Mouse (Mus musculus) retina, embryonic 14.5 days (tissue): ENCODE results near the gene Gsc2.
"Not testable (repeated sequence)": the region's sequence is repeated elsewhere in the genome, so short reads cannot be mapped to it uniquely, and the experiment has no call there.

Source experiments
- DNase-seq: peaks from one replicate; pipeline ENCODE4 v3.0.0-alpha.2; 2015; ENCODE audit warnings: low spot score

Gsc2 gene

DNA sequence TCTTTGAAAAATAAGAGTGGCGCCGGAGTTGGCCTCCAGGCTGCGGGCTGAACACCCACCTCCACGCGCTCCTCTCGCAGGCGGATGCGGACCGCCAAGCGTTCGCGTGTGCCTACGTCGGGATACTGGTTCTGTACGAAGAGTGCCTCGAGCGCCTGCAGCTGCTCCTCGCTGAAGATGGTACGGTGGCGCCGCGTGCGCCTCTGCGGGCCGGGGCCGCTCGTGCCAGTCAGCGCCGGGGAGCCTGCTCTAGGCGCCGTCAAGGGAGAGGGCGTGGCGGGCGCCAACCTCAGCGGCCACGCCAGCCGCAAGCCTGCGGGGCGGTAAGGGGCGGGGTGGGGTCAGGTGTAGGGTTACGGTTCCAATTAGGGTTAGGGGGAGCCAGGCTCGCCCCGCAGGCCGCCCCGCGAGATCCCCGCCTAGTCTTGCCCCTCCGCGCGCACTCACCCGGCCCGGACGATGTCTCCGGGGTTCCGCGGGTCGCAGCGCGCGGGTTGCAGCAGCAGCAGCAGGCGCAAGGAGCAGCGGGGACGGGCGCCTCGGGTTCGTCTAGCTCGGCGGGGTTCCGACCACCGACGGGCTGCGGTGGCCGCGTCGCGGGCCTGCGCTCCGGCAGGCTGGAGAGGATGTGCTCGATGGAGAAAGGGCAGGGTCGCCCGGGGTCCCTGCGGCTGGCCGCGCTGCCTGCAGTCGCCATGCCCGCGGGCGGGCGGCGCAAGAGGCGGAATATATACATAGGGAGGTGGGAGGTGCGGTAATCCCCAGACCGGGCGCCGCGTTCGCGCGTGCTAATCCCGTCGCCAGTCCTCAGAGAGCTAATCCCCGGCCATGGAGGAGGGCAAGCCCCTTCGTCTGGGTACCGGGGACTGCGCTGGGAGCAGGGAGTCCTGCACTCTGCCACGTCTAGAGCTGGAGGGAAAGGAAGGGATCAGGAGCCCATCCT lies at the start of gene Gsc2:
TSS of gene Gsc2 (minus strand) at position 753 of the 943 bp plus-strand sequence.
- DNase-seq: peak; percentile 43

DNA sequence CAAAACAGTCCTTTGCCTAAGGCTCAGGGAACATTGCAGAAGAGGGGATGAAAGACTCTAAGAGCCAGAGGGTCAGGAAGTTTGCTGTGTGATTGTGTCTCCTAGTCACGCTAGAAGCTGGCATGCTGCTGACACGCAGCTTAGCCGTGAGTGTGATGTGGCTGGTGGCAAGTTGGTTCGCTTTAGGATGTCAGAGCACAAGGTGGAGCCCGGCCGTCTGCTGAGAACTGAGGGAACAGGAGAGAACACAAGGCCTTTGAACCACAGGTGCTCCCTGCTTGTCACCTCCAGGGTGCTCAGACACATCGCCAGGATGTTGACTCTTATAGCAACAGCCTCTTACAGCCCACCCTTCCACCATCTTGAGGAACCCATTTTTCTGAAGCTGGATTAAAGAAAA lies 47.2 kb upstream of the Gsc2 start:
- DNase-seq: no peak

DNA sequence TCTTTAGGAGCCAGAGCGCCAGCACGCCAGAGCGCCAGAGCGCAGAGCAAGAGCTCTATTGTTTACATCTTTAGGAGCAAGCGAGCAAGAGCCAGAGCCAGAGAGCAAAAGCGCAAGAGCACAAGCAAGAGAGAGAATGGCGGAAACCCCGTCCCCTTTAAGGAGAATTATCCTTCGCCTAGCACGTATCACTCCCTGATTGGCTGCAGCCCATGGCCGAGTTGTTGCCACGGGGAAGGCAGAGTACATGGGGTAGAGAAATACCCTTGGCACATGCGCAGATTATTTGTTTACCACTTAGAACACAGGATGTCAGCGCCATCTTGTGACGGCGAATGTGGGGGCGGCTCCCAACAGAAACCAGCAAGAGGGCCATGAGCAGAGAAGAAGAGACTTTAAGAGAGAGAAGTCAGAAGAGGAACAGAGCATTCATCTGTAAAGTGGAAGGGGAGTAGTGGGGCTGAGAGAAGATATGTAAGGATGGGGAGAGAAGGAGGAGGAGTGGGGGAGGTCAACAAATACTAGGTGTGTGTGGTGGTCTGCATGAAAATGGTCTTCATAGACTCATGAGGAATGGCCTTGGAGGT lies 41.3 kb upstream of the Gsc2 start:
- not testable (repeated sequence) for DNase-seq

DNA sequence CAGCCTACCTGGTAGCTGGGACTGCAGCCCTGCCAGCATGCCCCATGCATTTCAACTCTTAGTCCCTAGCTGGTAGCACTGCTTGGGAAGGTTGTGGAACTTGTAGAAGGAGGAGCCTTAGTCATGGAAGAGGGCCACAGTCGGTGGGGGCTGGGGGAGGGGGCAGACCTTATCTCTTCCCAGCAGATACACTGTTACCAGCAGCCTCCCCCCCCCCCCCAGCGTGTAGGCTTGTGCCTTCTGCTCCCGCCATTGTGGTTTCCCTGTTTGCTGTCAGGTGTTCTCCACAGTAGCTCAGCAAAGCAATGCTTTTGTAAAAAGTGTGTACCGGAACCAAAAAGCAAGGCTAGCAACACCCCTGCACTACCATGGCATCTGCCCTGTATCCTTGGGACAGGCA lies 36.8 kb upstream of the Gsc2 start:
- DNase-seq: no peak

DNA sequence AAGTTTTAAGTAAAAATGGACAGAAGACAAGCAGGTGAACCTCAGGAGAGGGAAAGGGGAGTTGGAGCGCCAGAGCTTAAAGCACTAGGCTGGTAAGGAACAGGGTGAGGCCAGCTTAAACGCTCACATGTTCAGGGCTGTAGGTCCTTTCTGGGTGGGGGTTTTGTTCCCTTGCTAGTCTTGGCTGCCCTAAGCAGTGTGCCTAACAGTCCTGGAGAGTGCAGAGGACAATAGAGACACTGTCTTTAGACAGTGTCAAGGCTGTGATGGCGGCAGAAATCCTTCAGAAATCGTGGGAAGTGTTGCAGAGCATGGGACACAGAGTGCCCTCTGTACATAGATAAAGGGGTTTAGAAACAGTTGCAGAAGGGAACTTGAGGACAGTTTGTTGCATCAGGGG lies 35.2 kb upstream of the Gsc2 start:
- peak; percentile 21 for DNase-seq

DNA sequence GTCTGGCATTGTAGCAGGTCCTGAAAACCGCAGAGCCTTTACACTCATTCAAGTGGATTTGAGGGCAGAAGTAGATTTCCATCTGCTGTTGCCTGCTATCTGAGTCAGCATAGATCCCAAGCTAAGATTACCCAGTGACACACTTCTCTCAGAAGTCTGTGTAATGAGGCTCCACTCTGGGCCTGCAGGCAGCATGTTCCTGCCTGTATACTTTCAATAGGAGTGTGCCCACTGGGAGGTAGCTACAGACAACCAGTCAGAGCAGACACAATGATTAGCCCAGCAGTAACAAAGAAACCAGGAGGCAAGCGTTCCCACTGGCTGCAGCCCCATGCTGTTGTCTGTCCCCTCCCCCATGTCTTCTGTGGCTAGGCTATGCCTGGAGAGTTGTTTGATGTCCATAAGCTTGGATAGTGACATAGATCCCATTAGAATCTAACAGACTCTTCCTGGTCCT lies 34.6 kb upstream of the Gsc2 start:
- peak; percentile 78 for DNase-seq

DNA sequence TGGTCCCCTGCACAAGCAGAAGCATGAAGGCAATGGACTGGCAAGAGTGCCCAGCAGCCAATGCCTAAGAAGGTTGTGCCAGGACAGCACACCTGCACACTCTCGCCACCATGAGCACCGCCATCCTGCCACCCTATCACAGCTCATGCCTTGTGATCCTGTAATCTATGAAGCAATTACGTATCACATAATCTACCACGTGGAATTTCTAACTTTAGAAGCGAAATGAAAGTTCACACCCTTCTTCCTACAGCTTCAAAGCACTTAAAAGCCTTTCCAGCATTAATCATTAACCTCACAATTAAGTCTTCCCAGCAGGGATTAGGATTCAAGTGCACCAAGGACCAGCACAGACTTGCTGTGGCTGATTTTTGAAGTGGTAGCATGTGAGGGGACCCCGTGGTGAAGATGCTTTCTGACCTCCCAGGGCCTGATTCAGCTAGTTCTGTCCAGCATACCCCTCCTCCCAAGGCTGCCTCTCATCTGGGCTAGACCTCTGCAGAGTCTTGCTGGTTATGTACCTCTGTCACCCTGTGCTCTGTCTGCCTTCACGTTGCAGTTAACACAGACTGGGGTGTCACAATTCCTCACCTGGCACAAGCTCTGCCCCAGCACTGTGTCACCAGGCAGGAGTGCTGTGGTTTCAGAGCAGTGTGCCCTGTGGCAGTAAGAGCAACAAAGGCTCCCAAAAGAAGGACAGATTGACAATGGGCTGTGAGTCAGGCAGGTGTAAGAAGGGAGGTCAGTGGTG lies 30.4 kb upstream of the Gsc2 start:
- no peak for DNase-seq

DNA sequence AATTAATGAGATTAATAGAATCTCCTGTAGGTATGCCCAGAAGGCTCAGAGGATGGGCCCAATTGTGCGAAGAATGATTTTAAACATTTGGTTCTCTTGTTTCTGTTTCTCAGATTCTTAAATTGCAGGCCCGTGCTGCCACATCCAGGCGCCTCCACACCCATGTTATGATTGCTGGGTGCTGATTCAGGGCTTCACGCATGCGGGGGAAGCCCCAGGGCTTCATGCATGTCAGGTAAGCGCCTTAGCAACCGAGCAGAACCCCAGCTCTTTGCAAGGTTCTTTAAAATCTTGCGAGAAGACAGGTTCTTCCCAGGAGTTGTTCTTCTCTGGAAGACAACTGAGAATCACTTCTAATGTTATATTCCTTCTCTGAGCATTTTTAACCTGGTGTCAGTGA lies 28.6 kb upstream of the Gsc2 start:
- DNase-seq: no peak

DNA sequence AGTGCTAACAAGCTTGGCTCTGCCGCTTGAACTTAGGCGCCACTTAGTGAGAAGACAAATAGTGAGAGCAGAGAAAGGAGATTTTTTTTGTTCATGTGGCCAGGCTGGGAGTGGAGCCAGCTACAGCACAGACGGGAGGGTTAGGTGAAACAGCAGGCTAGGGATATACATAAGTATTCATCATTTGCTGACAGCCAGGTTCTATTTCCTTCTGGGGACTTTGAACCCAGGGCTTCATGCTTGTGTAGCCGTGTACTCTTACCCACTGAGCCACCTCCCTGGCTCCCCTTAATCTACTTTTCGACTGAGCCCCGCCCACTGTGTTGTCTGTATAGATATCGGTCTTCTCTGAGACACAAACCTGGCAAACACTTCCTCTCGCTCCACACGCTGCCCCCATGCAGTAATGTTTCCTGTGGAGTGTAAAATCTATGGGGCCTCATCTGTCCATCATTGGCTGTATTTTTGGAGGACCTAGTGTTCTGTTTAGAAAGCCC lies 24.4 kb upstream of the Gsc2 start:
- no peak for DNase-seq

DNA sequence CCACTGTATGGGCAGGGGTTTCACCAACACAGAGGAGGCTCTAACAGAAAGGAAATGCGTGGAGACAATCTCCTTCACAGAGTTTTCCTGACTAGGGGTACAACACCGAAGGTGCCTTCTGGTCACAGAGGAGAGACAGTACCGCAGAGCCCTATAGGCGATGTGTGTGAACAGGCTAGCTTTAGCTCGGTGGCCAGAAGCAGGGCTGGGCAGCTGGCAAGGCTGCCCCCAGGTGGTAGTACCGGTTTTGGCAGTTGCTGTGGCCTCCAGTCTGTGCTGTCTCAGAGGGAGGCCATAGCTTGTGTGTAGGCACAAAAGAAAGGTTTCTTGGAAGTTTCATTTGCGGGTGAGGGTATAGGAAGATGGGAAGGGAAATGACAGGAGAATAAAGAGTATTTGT lies 24.0 kb upstream of the Gsc2 start:
- peak; percentile 84 for DNase-seq

DNA sequence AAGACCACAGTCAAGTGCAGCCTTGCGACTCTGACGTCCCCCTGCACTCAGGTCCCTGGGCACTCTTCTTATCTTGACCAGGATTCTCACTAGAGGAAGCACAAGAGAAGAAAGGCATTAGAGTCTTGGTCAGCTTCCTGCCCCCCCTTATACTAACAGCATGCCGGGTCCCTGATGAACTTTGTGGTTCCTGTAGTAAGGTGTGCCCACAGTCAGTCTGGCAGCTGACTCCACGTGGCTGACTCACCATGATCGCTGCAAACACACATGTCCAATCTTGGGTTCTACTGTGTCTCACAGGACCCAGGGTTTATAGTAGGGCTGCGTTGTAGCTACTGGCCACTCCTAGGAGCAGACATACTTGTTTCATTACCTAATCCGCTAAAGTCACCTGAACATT lies 23.3 kb upstream of the Gsc2 start:
- DNase-seq: no peak

DNA sequence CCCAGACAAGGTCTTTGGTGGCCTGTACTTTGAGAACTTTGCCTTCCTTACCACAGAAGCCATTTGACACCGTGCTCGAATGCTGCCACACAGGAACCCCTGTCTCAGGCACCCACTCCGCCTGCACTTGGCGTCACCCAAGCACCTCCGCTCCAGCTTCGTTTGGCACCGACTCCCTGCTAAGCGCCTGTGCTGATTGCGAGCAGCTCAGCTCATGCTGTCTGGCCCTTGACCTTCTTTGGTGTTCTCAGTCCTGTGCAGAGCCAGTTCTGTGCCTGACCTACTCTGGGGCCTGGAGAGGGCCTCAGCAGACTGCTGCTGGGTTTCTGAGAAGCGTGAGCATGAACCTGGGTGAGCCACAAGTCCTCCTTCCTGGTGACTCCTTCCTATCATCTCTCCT lies 21.9 kb upstream of the Gsc2 start:
- no peak for DNase-seq

DNA sequence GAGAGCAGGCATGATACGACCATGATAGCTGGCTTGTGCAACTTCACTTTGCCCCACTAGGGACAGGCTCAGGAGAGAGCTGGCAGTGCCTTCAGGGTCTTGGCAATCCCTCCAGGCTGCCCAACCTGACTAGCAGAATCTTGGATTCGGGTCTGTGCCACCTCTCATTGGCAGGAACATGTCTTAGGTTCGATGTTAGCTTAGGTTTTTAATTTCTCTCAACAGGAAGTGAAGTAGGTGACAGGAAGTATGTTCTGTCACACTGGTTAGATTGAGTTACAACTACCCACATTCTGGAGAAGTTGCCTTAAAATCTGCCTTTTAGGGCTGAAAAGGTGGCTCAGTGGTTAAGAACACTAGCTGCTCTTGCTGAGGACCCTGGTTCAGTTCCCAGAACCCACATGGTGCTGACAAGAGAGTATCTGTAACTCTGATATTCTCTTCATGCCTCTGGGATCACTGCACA lies 19.6 kb upstream of the Gsc2 start:
- no peak for DNase-seq

DNA sequence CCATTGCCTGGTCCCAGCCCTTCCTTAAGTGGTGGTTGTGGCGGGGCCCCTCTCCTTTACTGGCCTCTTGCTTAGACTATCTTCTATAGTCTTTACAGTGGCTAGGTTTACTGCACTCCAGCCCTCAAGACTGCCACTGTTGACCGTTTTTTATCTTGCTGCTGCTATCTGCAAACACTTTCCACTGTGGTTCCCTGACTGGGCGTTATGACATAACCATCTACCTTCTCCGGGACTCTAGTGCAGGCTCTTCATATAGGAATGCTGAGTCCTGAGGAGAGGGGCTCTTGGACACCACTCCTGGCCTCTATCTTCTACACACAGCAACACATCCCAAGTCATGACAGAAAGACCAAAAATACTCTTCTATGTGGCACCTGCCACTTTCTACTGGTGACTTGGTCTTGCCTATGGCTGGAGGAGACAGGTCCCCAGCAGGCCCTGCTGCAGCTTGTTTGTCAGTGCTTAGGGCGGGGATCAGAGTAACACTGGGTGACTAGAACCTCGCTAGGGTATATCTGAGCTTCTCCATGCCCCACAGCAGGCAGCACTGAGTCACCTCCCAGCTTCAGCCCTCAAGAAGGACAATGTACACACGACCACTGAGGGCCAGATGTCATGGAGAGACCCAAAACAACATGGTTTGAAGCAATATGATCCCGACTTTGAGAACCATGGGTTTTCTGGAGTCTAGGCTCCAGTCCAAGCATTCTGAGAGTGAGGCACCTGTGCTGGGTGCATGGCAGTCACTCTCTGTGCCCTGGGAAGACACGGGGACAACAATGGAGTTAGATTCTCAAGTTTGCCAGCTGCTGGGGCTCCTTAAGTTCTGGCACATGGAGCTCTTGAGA lies 19.0 kb upstream of the Gsc2 start:
- DNase-seq: no peak

DNA sequence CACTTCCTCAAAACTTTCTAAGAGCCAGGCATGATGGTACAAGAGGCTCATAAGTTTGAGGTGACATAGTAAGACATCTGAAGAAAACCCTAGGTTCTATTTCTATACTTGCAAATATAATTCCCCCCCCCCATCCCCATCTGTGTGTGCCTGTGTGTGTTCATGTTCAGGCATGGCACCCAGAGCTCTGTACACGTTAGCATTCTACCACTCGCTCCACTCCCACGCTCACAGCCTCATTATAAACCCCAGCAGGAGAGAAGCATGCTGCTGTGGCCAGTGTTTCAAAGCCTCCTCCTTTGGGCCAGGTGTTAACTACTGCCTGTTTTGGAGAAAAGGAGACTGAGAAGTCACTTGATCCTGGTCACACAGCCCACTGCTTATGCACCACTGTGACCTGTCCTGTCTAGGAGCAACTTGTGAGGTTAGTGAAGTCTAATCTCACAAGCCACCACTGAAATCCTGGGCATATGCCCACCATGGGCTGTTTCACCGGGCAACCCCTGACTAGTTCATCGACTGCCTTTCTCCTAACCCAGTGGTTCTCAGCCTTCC lies 17.1 kb upstream of the Gsc2 start:
- DNase-seq: no peak

DNA sequence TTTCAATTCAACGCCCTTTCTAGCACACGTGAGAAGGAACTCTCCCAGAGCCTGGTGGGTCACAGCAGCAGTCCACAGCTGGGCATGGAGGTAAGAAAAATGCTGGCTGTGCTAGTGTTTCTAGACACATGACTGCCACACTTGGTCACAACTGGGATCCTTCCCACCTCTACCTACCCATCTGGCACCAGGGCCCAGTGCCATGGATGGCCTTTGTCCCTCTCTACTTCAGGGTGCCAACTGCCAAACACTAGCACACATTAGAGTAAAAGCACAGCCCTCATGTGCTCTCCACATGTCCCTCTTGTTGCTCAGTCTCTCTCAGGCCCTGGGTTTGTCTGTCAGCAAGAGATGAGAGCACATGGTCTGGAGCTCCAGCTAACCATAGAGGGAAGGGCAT lies 14.8 kb upstream of the Gsc2 start:
- DNase-seq: no peak

DNA sequence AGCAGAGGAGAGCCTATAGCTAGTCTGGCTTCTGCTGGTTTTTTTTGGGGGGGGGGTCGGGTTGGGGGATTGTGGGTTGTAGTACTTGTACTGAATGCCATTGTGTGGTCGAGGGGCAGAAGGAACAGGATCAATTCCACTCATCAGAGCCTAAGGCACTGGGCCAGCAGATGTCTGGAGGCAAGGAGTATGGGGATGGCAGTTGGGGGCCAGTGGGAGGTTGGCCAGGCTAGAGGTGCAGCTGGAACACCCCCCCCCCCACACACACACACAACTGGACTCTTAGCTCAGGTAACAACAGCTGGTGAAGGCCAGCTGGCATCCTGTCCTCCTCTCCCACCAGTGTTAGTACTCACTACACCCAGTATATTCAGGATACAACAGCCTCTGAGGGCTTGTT lies 14.4 kb upstream of the Gsc2 start:
- DNase-seq: no peak

DNA sequence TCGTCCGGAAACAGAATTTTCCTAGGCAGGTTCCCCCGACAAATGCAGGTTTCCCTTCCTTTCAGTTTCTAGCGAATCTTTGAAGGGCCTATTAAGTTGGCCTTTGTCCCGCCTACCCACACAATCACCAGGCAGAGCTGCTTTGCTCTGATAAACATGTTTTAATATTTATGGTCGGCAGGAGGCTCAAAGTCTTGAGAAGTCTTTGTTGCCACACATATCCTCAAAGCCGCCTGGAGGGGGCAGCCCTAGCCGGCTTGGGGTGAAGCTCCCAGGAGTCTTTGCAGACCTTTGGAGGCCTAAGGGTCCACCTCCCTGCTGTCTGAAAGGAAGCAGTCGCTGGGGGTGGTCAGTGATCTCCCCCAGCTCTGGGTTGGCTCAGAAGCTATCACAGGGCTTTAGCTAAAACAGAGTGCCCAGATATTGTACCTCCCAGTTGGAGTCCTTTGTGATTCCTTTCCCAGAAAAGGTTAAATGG lies 13.8 kb upstream of the Gsc2 start:
- peak; percentile 88 for DNase-seq

DNA sequence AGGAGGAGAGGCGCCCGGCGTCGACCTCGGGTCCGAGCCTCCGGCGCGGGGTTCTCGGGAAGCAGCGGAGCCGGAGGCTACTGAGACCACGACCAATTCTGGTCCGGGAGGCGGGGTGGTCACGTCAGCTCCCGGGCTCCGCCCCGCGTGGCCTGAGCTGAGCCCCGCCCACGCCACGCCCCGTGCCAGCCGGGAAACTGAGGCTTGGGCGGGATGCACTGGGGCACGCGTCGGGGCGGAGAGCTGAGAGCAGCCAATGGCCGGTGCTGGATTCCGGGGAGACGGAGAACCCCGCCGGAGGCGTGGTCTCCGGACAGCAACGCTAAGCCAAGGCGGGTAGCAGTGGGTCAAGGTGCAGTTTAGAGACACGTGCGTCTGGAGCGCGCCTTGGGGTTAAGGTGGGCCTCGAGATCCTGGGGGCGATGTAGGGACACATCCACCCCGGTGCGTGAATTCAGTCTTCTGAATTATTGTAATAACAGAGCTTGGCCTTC lies 13.3 kb upstream of the Gsc2 start, which contains the start of gene Slc25a1:
TSS of gene Slc25a1 (minus strand) at position 133 of the 494 bp plus-strand sequence.
- peak; percentile 76 for DNase-seq

DNA sequence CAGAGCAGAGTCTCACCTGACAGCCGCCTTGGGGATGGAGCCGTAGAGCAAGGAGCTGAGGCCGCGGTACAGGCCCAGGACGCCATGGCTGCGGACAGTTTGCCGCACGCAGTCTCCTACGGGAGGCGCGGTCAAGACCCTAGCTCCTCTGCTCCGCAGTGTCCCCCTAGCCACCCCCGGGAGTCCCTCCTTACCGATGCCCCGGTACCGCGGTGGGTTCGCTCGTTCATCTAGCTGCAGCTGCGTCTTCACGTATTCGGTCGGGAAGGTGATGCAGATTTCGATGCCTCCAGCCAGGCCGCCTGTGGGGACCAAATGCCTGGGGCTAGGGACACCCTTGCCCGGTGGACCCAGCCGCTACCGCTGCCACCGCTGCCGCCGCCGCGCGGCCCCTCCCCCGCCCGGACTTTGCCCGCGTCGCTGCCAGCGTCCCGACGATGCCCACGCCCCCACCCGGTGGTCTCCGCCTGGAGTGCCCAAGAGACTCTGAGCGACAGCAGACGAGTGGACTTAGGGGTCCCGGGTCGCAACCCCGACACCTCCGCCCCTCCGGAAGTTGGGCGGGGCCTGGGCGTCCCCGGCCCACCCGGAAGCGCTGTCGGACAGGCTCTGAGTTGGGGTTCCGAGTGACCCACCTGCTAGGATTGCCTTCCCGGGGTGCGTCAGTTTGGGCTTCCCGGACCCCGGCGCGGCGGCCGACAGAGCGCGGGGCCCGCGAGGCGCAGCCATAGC lies 12.7 kb upstream of the Gsc2 start:
- DNase-seq: peak; percentile 64
